Mouse (Mus musculus) liver, embryonic 14.5 days (tissue): ENCODE measurements at regions not wholly inside any gene's neighbourhood (a gene's known extent, or its start where the extent isn't known, plus 50 kb on each side); places are given as distances from the start of the nearest gene placed in this dataset.

Source experiments
- CTCF ChIP-seq: IDR thresholded peaks from 2 replicates; pipeline ENCODE4 v1.5.1; 2016; ENCODE audit warnings: antibody characterized with exemption, low read depth, control low read depth
- EP300 ChIP-seq: IDR thresholded peaks from 2 replicates; pipeline ENCODE4 v1.6.1; 2016; ENCODE audit warnings: antibody characterized with exemption, low read depth

DNA sequence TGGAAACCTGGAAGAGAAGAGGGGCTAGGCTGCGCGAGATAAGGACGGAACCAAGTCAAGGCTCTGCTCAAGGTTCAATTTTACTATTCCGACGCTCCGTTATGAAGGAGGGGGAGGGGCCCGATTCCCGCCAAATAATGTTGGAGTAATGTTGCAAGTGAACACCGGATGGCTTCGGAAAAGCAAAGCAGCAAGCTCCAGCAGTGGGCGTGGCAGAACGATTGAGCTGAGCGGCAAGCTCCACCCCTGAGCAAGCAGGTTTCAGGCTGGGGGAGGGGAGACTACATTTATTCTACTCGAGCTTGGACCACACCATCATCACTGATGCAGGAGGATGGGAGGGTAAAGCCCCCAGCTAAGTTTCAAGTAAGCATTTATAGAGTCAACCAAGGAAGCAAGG is 1643.8 kb downstream of the A830018L16Rik start:
- TF ChIP-seq EP300: no peak
- TF ChIP-seq CTCF: no peak
